Mouse (Mus musculus) CH12.LX (cell line): ENCODE measurements around the gene Nlrp3.

Experiments
- CHD2 ChIP-seq: IDR thresholded peaks from 2 replicates; pipeline ENCODE4 v1.6.1; 2011; ENCODE audit warnings: low read length, improper control_type of control experiment
- CTCF ChIP-seq, 2 experiments: IDR thresholded peaks in 1 of 2; conservative IDR thresholded peaks in 1 of 2; 2 replicates each; pipeline ENCODE4 v1.5.1; 2011 to 2012; ENCODE audit warnings: low read depth in 2 of 2, low read length in 2 of 2, improper control_type of control experiment in 1 of 2, inconsistent platforms in 1 of 2, mild to moderate bottlenecking in 1 of 2, moderate library complexity in 1 of 2
- NRF1 ChIP-seq: IDR thresholded peaks from 2 replicates; pipeline ENCODE4 v1.6.1; 2014; ENCODE audit warnings: low read depth, mild to moderate bottlenecking, inconsistent platforms, low read length, improper control_type of control experiment, moderate library complexity
- POLR2A ChIP-seq: IDR thresholded peaks from 2 replicates; pipeline ENCODE4 v1.6.1; 2011; ENCODE audit warnings: low read depth, mild to moderate bottlenecking, improper control_type of control experiment, low read length
- POLR2AphosphoS2 ChIP-seq: IDR thresholded peaks from 2 replicates; pipeline ENCODE4 v1.6.1; 2011; ENCODE audit warnings: low read depth, low read length, improper control_type of control experiment
- SIN3A ChIP-seq: IDR thresholded peaks from 2 replicates; pipeline ENCODE4 v1.6.1; 2012; ENCODE audit warnings: low read length, improper control_type of control experiment, inconsistent platforms
- SMC3 ChIP-seq: IDR thresholded peaks from 2 replicates; pipeline ENCODE4 v1.6.1; 2011; ENCODE audit warnings: low read depth, low read length, improper control_type of control experiment
- ZNF384 ChIP-seq: IDR thresholded peaks from 2 replicates; pipeline ENCODE4 v1.6.1; 2012; ENCODE audit warnings: low read depth, low read length, improper control_type of control experiment, inconsistent platforms

DNA sequence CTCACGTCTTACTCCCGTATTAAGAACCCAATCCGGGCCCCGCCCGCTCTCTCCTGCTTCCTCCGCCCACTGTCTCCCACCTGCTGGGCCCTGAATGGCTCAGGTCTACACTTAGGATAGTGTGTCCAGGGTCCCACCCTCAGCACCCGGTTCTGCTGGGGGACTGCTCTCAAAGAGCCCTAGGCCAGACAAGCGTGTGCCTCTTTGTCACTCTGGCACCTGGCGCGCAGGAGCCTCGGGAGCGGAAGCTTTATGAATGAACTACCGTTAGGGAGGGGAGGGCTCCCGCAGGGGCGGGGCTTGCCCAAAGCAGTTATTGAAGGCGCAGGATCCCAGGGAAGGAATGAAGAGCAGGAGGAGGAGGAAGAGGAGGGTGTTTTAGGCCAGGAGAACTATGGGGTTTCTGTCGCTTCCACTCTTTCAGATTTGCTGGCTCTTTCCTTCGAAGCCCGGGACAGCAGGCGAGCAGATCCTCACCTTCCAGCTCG is 36.0 kb upstream of the Nlrp3 start:
- peak; percentile 73 for TF ChIP-seq POLR2A
- no peak for TF ChIP-seq SMC3
- TF ChIP-seq CHD2, result 0 out of 2 replicates have a peak, but pooled peaks have one; percentile 32
- no peak for TF ChIP-seq ZNF384
- peak; percentile 67; the same call in 1 of the 2 replicates for TF ChIP-seq POLR2AphosphoS2
- TF ChIP-seq SIN3A, result peak; percentile 89
- no peak for TF ChIP-seq CTCF (conservative IDR thresholded peaks at IDR 0.05 in 1 of 2, IDR thresholded peaks at IDR 0.05 in 1 of 2; ENCODE audit: low read depth in 2 of 2, low read length in 2 of 2)
- peak; percentile 50; the same call in 1 of the 2 replicates for TF ChIP-seq NRF1
